Mouse (Mus musculus): Measurements from ENCODE around the gene 1500009L16Rik.

DNA sequence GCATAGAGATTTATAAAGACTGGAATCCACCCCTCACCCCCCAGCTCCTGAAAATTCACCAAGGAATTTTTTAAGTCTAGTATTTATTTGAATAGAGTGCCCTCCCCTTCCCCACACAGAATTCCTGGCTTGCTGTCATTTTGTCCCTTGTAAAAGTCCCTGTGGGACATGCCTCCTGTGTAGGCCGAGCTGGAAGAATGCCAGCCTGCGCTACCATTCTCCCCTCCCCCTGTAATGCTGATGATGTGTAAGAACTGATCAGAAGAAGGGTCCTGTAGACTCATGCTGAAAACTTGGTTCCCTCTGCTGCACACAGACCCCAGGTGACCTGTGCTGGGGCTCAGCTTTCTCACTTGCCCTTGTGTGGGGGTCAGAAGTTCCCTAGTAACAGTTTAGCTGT is 37.9 kb downstream of the 1500009L16Rik start:
- TF ChIP-seq CTCF (conservative IDR thresholded peaks at IDR 0.05; ENCODE audit: insufficient read depth, insufficient read length, low read depth, low read length) = no peak
- TF ChIP-seq POLR2A (IDR thresholded peaks at IDR 0.05; ENCODE audit: low read depth, low read length) = no peak
